Mouse (Mus musculus) myocyte (in vitro differentiated cells): ENCODE data around the gene Zfp618.

Source experiments
- CEBPB ChIP-seq: IDR thresholded peaks from 2 replicates; pipeline ENCODE4 v1.6.1; 2011; ENCODE audit warnings: mild to moderate bottlenecking, moderate library complexity; ENCODE audit not compliant: poor library complexity, insufficient read depth, severe bottlenecking
- E2F4 ChIP-seq: IDR thresholded peaks from one replicate; pipeline ENCODE4 v1.6.1; 2011; ENCODE audit warnings: mild to moderate bottlenecking, control low read depth, moderate library complexity; ENCODE audit not compliant: insufficient read depth
- MYOD1 ChIP-seq, 3 experiments: IDR thresholded peaks; one replicate each; pipeline ENCODE4 v1.6.1; 2011; ENCODE audit warnings: control low read depth in 2 of 3, low read depth in 2 of 3, mild to moderate bottlenecking in 2 of 3, moderate library complexity in 1 of 3; ENCODE audit not compliant: insufficient read length in 2 of 3, control insufficient read depth in 1 of 3
- POLR2A ChIP-seq: IDR thresholded peaks from one replicate; pipeline ENCODE4 v1.6.1; 2011; ENCODE audit warnings: low read depth, mild to moderate bottlenecking, control low read depth, moderate library complexity; ENCODE audit not compliant: insufficient read length
- POLR2AphosphoS2 ChIP-seq: IDR thresholded peaks from one replicate; pipeline ENCODE4 v1.6.1; 2011; ENCODE audit warnings: low read depth, control low read depth; ENCODE audit not compliant: insufficient read length
- TCF12 ChIP-seq: IDR thresholded peaks from one replicate; pipeline ENCODE4 v1.6.1; 2011; ENCODE audit warnings: mild to moderate bottlenecking, control low read depth; ENCODE audit not compliant: poor library complexity, insufficient read depth, severe bottlenecking
- TCF3 ChIP-seq: IDR thresholded peaks from one replicate; pipeline ENCODE4 v1.6.1; 2011; ENCODE audit warnings: low read depth, control low read depth; ENCODE audit not compliant: insufficient read length
- USF1 ChIP-seq: IDR thresholded peaks from one replicate; pipeline ENCODE4 v1.6.1; 2011; ENCODE audit warnings: low read depth, mild to moderate bottlenecking, control low read depth, moderate library complexity

GRCm38 (mm10) chr4:63151127-63151526, 185.8 kb downstream of the Zfp618 start:
- TF ChIP-seq POLR2AphosphoS2 (no peak), E2F4 (no peak), TCF12 (no peak), POLR2A (no peak), TCF3 (no peak), MYOD1 (IDR thresholded peaks at IDR 0.05; ENCODE audit: control insufficient read depth in 1 of 3, insufficient read length in 2 of 3, low read depth in 2 of 3) (no peak), USF1 (no peak), CEBPB (no peak)
